Mouse (Mus musculus) liver, adult 2 months (tissue): ENCODE measurements around the gene Gsdma. TPM values are rescaled to one million over a fixed set of nuclear protein-coding genes. Genes with fewer than 3 reads are reported as not detected.
"Not testable (repeated sequence)": the region's sequence is repeated elsewhere in the genome, so short reads cannot be mapped to it uniquely, and the experiment has no call there.

ENCODE experiments used
- DNase-seq: peaks from one replicate; pipeline ENCODE4 v3.0.0-alpha.2; 2011; ENCODE audit warnings: low read depth, low spot score; ENCODE audit errors: extremely low read depth
- H3K27ac ChIP-seq: fragments of 200-500 bp; replicated peaks from 2 replicates; pipeline ENCODE4 v1.5.1; 2012; ENCODE audit warnings: low read depth, mild to moderate bottlenecking, control low read depth, inconsistent platforms, low read length; ENCODE audit not compliant: insufficient read depth
- H3K27me3 ChIP-seq: fragments of 200-500 bp; 2 replicates; pipeline ENCODE4 v1.6.1; 2012; ENCODE audit warnings: mild to moderate bottlenecking, moderate library complexity, low read length, inconsistent platforms; ENCODE audit not compliant: control insufficient read depth, insufficient read depth
- H3K36me3 ChIP-seq: fragments of 200-500 bp; 2 replicates; pipeline ENCODE4 v1.6.1; 2012; ENCODE audit warnings: low read length, inconsistent platforms; ENCODE audit not compliant: control insufficient read depth, insufficient read depth
- H3K4me1 ChIP-seq: fragments of 200-500 bp; 2 replicates; pipeline ENCODE4 v1.6.1; 2011; ENCODE audit warnings: low read length; ENCODE audit not compliant: control insufficient read depth, insufficient read depth
- H3K4me3 ChIP-seq: fragments of 200-500 bp; 2 replicates; pipeline ENCODE4 v1.5.1; 2011; ENCODE audit warnings: low read depth, mild to moderate bottlenecking, control low read depth, low read length, moderate library complexity; ENCODE audit not compliant: insufficient read depth
- H3K79me2 ChIP-seq: fragments of 200-500 bp; 2 replicates; pipeline ENCODE4 v1.6.1; 2012; ENCODE audit warnings: inconsistent platforms, mild to moderate bottlenecking, low read length, moderate library complexity; ENCODE audit not compliant: control insufficient read depth, insufficient read depth
- H3K9ac ChIP-seq: fragments of 200-500 bp; 2 replicates; pipeline ENCODE4 v1.6.1; 2012; ENCODE audit warnings: low read depth, mild to moderate bottlenecking, control low read depth, inconsistent platforms, low read length
- CTCF ChIP-seq: fragments of 200-500 bp; IDR thresholded peaks from 2 replicates; pipeline ENCODE4 v1.5.1; 2011; ENCODE audit warnings: low read depth, low read length, control low read depth
- POLR2A ChIP-seq: fragments of 200-500 bp; IDR thresholded peaks from 2 replicates; pipeline ENCODE4 v1.6.1; 2011; ENCODE audit warnings: low read length, control low read depth; ENCODE audit not compliant: insufficient read depth; ENCODE audit errors: extremely low read depth
- WGBS: fragments of 180-500 bp; shearing (Covaris S2); methylation state at CpG from one replicate; pipeline ENCODE4 v1.1.7; 2018; 5-methylcytosine and 5-hydroxymethylcytosine counted together
- polyA plus RNA-seq: library from polyadenylated mRNA; depleted of rRNA; stranded (reverse); fragments of >200 nt; gene quantifications from 2 replicates; pipeline ENCODE4 v1.2.3, GENCODE M21; 2012; rRNA removed
- total RNA-seq: library from RNA; depleted of rRNA; stranded (reverse); fragments of >200 nt; gene quantifications from 2 replicates; pipeline ENCODE4 v1.2.3, GENCODE M21; 2014; rRNA removed

Gsdma gene
- total RNA-seq (not detected in 2 replicates), polyA plus RNA-seq (not detected in 2 replicates)

DNA sequence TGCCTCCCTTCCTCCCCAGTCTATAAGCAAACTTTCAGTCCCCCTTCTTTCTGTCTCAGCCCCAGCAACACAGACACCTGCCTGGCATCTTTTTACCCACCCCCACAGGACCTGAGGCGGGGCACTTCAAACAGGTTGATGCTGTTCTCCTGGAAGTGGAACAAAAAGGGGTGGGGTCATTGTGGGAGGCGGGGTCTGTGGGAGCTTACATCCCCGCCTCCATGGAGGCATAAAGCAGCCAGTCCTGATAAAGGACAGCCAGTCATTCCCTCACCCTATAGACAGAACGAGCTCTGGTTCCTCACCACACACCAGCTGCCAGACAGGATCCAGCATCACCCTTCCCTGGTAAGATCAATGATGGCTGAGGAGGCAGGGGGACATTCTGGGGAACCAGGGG, at the start of gene Gsdma:
Gene Gsdma (plus strand): TSS at position 261 of the 400 bp plus-strand sequence.
- Histone ChIP-seq H3K27me3 (no peaks in the 10 kb centered on the region), H3K9ac (no peak within 1 kb of the TSS), H3K27ac (no peak within 1 kb of the TSS), H3K4me3 (no peak within 1 kb of the TSS), H3K36me3 (no peaks in the 10 kb centered on the region), H3K79me2 (no peaks in the 10 kb centered on the region), H3K4me1 (no peaks in the 10 kb centered on the region)
- TF ChIP-seq POLR2A (no peak), CTCF (no peak)
- DNase-seq = no peak
- 50% methylated on average over 4 of the region's 4 CpGs for WGBS

GRCm38 (mm10) chr11:98620791-98621190, 43.4 kb upstream of the Gsdma start:
- Histone ChIP-seq H3K36me3 (no peaks in the 10 kb centered on the region), H3K27ac (no peak overlapping the region), H3K4me1 (no peaks in the 10 kb centered on the region), H3K9ac (no peak overlapping the region), H3K4me3 (no peak overlapping the region), H3K79me2 (no peaks in the 10 kb centered on the region), H3K27me3 (no peaks in the 10 kb centered on the region)
- TF ChIP-seq POLR2A (no peak), CTCF (no peak)
- DNase-seq = no peak
- WGBS = 89% methylated on average over 13 of the region's 13 CpGs

DNA sequence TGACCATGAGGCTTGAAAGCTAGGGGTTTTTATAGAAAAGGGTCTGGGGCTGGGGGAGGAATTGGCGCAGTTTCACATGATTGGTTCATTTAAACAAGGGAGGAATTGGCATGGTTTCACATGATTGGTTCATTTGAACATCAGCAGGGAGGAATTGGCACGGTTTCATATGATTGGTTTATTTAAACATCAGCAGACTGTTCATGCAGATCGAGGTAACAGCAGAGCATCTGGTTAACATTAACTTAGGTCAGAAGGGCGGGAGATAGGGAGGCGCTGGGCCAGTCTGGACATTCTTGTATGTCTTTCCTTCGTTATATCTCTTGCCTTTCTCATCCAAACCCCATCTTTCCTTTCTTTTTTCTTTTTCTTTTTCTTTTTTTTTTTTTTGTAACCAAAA, 40.2 kb upstream of the Gsdma start:
- peak; percentile 48 for DNase-seq
- H3K27ac ChIP-seq, H3K9ac ChIP-seq, H3K36me3 ChIP-seq, H3K4me1 ChIP-seq, H3K4me3 ChIP-seq, H3K79me2 ChIP-seq, H3K27me3 ChIP-seq: not testable (repeated sequence)
- 61% methylated on average over 6 of the region's 6 CpGs for WGBS

- H3K79me2 ChIP-seq, H3K36me3 ChIP-seq, H3K9ac ChIP-seq, DNase-seq, H3K4me3 ChIP-seq, H3K4me1 ChIP-seq, H3K27me3 ChIP-seq, H3K27ac ChIP-seq: not testable (repeated sequence)
- 96% methylated on average over 2 of the region's 2 CpGs for WGBS
These were observed 39.8 kb upstream of the Gsdma start for GRCm38 (mm10) chr11:98624381-98624780.

DNA sequence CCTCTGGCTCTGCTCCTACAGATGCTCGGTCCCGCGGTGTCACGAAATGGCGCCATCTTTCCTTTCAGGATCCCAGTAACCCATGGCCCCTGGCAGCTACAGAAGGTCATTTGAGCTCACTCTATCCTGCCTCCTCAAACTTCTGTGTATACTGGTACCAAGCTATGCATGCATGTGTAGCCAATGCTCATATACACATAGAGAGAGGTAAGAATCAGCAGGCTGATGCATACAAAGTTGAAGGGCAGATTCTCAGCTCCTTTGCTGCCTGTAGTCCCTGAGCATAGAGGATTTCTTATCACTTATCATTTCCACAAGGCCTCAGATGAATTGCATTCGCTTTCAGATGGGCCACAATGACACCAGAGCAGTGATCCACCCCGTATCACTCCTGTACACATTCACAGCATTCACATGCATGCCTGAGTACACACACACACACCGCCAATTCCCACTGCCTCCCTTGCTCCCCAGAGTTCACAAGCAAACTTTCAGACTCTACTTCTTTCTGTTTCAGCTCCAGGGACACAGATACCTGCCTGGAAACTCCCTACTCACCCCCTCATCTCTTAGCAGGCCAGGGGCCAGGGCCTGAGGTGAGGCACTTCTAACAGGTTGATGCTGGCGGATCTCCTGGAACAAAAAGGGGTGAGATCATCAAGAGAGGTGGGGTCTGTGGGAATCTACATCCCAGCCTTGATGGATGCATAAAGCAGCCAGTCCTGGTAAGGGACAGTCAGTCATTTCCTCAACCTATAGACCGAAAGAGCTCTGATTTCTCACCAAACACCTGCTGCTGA, 38.3 kb upstream of the Gsdma start, which contains the start of the genes Gm12355 and Gsdma3:
Gene Gm12355 (minus strand): TSS at position 51 of the 800 bp plus-strand sequence.
Gene Gsdma3 (plus strand): TSS at position 750 of the 800 bp plus-strand sequence.
- H3K4me1 ChIP-seq = no peaks in the 10 kb centered on the region
- TF ChIP-seq POLR2A (no peak), CTCF (no peak)
- no peak within 1 kb of the TSS for H3K9ac ChIP-seq
- 92% methylated on average over 10 of the region's 10 CpGs for WGBS
- no peaks in the 10 kb centered on the region for H3K36me3 ChIP-seq
- H3K27me3 ChIP-seq = no peaks in the 10 kb centered on the region
- no peak for DNase-seq
- H3K4me3 ChIP-seq = no peak within 1 kb of the TSS
- H3K27ac ChIP-seq = no peak within 1 kb of the TSS
- no peaks in the 10 kb centered on the region for H3K79me2 ChIP-seq

GRCm38 (mm10) chr11:98628706-98629105, 35.4 kb upstream of the Gsdma start:
- 96% methylated on average over 3 of the region's 3 CpGs for WGBS
- no peaks in the 10 kb centered on the region for H3K27me3 ChIP-seq

More at GRCm38 (mm10) chr11:98628706-98629105, 35.4 kb upstream of the Gsdma start:
- no peak overlapping the region for H3K9ac ChIP-seq
- no peak overlapping the region for H3K27ac ChIP-seq
- no peak overlapping the region for H3K4me3 ChIP-seq
- H3K4me1 ChIP-seq = no peaks in the 10 kb centered on the region
- H3K79me2 ChIP-seq = no peaks in the 10 kb centered on the region
- no peaks in the 10 kb centered on the region for H3K36me3 ChIP-seq
- no peak for DNase-seq
- no peak for TF ChIP-seq POLR2A
- TF ChIP-seq CTCF = no peak
